Comparison of ENCODE assay signal across 8 mouse cellular contexts in the genomic region with DNA sequence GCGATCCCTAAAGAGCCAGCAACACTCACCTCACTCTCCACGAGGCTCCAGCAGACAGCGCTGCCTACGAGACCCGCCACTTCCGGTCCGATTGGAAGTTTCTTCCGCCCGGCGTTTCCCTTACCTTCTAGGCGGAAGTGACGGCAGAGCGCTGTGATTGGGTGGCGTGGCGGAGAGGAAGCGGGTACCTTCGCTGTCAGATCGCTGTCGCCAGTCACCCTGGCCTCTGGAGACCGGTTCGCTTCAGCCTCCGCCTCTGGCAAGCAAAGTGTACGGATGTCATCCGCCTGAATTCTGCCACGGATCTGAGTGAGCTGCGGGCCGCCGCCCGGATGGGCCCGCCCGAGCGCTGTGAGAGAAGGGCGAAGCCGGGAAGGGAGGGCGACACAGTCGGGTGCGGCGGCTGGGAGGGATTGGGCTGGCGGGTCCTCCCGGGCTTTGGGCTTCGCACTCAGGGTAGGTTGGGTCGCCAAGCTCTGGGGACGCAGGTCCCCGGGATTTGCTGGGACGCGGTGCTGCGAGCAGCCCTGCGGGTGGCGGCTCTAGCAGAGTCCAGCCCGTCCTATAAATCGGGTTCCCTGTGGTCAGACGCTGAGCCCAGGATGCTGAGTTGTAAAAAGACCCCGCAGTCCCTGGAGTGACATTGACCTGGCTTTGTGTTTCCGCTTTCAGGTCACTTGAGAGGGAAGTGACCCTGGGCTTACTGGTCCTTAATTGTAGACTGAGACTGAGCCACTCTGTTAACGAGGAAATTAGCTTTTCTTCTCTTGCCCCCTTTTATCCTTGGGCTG. TPM values are rescaled to one million over a fixed set of nuclear protein-coding genes. Genes with fewer than 3 reads are reported as not detected.
DNase-seq lines count a peak whose midpoint lies in the region; ATAC-seq and TF ChIP-seq lines count a peak whose summit lies in the region.

A gene (plus strand): TSS at position 67 of the 791 bp plus-strand sequence.
A gene (minus strand): TSS at position 93 of the 791 bp plus-strand sequence.

- ATAC-seq in heart, embryonic 11.5 days (replicated peaks; ENCODE audit: insufficient number of reproducible peaks, low FRiP score, low TSS enrichment), result peak; percentile 97
- peak; percentile 99 for ATAC-seq in kidney, embryonic 16.5 days (ENCODE audit: low FRiP score, low TSS enrichment)

- H3K27me3 ChIP-seq in C2C12 (ENCODE audit: control insufficient read depth, insufficient read depth, insufficient read length), result no peaks in the 10 kb centered on the region
- H3K27me3 ChIP-seq in erythroblast, embryonic 14.5 days (ENCODE audit: control insufficient read depth), result no peaks in the 10 kb centered on the region
- H3K27me3 ChIP-seq in heart, embryonic 11.5 days (ENCODE audit: control insufficient read depth, insufficient read depth, low read length), result no peaks in the 10 kb centered on the region
- H3K27me3 ChIP-seq in kidney, embryonic 16.5 days (ENCODE audit: insufficient read depth, low read length), result no peaks in the 10 kb centered on the region
- no peaks in the 10 kb centered on the region for H3K27me3 ChIP-seq in liver, adult 2 months (ENCODE audit: control insufficient read depth, insufficient read depth, low read length)
- H3K27me3 ChIP-seq in myocyte (ENCODE audit: control insufficient read depth, insufficient read depth, insufficient read length), result no peaks in the 10 kb centered on the region
- H3K27me3 ChIP-seq in splenic B cell, adult 2 months (ENCODE audit: control insufficient read depth, insufficient read depth, low read length, poor library complexity, severe bottlenecking), result no peaks in the 10 kb centered on the region

- H3K9ac ChIP-seq in heart, embryonic 11.5 days (ENCODE audit: low read depth, low read length), result peak within 1 kb of the TSS; percentile 87
- H3K9ac ChIP-seq in kidney, embryonic 16.5 days (replicated peaks; ENCODE audit: low read length), result peak within 1 kb of the TSS; percentile 86
- peak within 1 kb of the TSS; percentile 86 for H3K9ac ChIP-seq in liver, adult 2 months (ENCODE audit: low read depth, low read length)

- H3K79me3 ChIP-seq in C2C12 (ENCODE audit: low read depth), result peaks cover 21% of the 10 kb centered on the region

- TF ChIP-seq POLR2A in brain, embryonic 14.5 days (IDR thresholded peaks at IDR 0.05; ENCODE audit: borderline replicate concordance, extremely low read depth, insufficient read depth, insufficient read length, poor library complexity, severe bottlenecking), result peak; percentile 62; the same call in 1 of the 2 replicates
- peak; percentile 98 for TF ChIP-seq POLR2A in liver, adult 2 months (IDR thresholded peaks at IDR 0.05; ENCODE audit: extremely low read depth, insufficient read depth, low read length)
- TF ChIP-seq POLR2A in myocyte (IDR thresholded peaks at IDR 0.05; ENCODE audit: insufficient read length, low read depth), result peak; percentile 92

- H3K27ac ChIP-seq in heart, embryonic 11.5 days (ENCODE audit: low read depth, low read length), result peak within 1 kb of the TSS; percentile 87
- peak within 1 kb of the TSS; percentile 88 for H3K27ac ChIP-seq in kidney, embryonic 16.5 days (ENCODE audit: low read length)
- H3K27ac ChIP-seq in liver, adult 2 months (replicated peaks; ENCODE audit: insufficient read depth, low read depth, low read length), result peak within 1 kb of the TSS; percentile 71

- DNase-seq in brain, embryonic 14.5 days (ENCODE audit: low read depth), result peak; percentile 99
- DNase-seq in liver, adult 2 months (ENCODE audit: extremely low read depth, low read depth, low spot score), result peak; percentile 91
- peak; percentile 96 for DNase-seq in splenic B cell, adult 2 months (ENCODE audit: low read depth, low spot score)

- peak within 1 kb of the TSS; percentile 100 for H3ac ChIP-seq in C2C12 (ENCODE audit: control insufficient read depth, insufficient read length, low read depth)
- H3ac ChIP-seq in myocyte (ENCODE audit: control insufficient read depth, insufficient read length), result peak within 1 kb of the TSS; percentile 24

- no peak for TF ChIP-seq CTCF in C2C12 (IDR thresholded peaks at IDR 0.05; ENCODE audit: control insufficient read depth, insufficient read depth, insufficient read length)
- no peak for TF ChIP-seq CTCF in brain, embryonic 14.5 days (IDR thresholded peaks at IDR 0.05; ENCODE audit: borderline replicate concordance, extremely low read depth, insufficient read depth, insufficient read length)
- TF ChIP-seq CTCF in liver, adult 2 months (IDR thresholded peaks at IDR 0.05; ENCODE audit: low read depth, low read length), result no peak

- WGBS in heart, embryonic 11.5 days (ENCODE audit: insufficient replicate concordance), result under 1% methylated on average over 54 of the region's 55 CpGs
- WGBS in kidney, embryonic 16.5 days, result 0% methylated on average over 55 of the region's 55 CpGs
- under 1% methylated on average over 55 of the region's 55 CpGs for WGBS in liver, adult 2 months

- peak within 1 kb of the TSS; percentile 65 for H3K4me3 ChIP-seq in C2C12 (ENCODE audit: insufficient read depth, poor library complexity, severe bottlenecking)
- peak within 1 kb of the TSS; percentile 72 for H3K4me3 ChIP-seq in erythroblast, embryonic 14.5 days (replicated peaks)
- peak within 1 kb of the TSS; percentile 66 for H3K4me3 ChIP-seq in heart, embryonic 11.5 days (ENCODE audit: low read depth, low read length)
- peak within 1 kb of the TSS; percentile 93 for H3K4me3 ChIP-seq in kidney, embryonic 16.5 days (ENCODE audit: low read length)
- H3K4me3 ChIP-seq in liver, adult 2 months (ENCODE audit: insufficient read depth, low read depth, low read length), result peak within 1 kb of the TSS; percentile 82
- peak within 1 kb of the TSS; percentile 79 for H3K4me3 ChIP-seq in myocyte

- H3K36me3 ChIP-seq in C2C12 (ENCODE audit: control insufficient read depth, insufficient read depth), result peaks cover 32% of the 10 kb centered on the region
- H3K36me3 ChIP-seq in erythroblast, embryonic 14.5 days (ENCODE audit: control insufficient read depth), result peaks cover 42% of the 10 kb centered on the region
- H3K36me3 ChIP-seq in heart, embryonic 11.5 days (ENCODE audit: control insufficient read depth, insufficient read depth, low read length), result peaks cover 9% of the 10 kb centered on the region
- peaks cover 9% of the 10 kb centered on the region for H3K36me3 ChIP-seq in kidney, embryonic 16.5 days (ENCODE audit: insufficient read depth, low read length)
- H3K36me3 ChIP-seq in liver, adult 2 months (ENCODE audit: control insufficient read depth, insufficient read depth, low read length), result peaks cover 21% of the 10 kb centered on the region
- no peaks in the 10 kb centered on the region for H3K36me3 ChIP-seq in myocyte (ENCODE audit: control insufficient read depth, insufficient read depth)
- H3K36me3 ChIP-seq in splenic B cell, adult 2 months (ENCODE audit: control insufficient read depth, insufficient read depth, low read length, poor library complexity, severe bottlenecking), result peaks cover 3% of the 10 kb centered on the region

- H3K79me2 ChIP-seq in C2C12 (ENCODE audit: control insufficient read depth, insufficient read depth), result peaks cover 36% of the 10 kb centered on the region
- peaks cover 23% of the 10 kb centered on the region for H3K79me2 ChIP-seq in liver, adult 2 months (ENCODE audit: control insufficient read depth, insufficient read depth, low read length)
- H3K79me2 ChIP-seq in myocyte (ENCODE audit: control insufficient read depth, insufficient read depth), result peaks cover 26% of the 10 kb centered on the region

- H3K4me1 ChIP-seq in erythroblast, embryonic 14.5 days (ENCODE audit: control insufficient read depth), result peaks cover 28% of the 10 kb centered on the region
- H3K4me1 ChIP-seq in heart, embryonic 11.5 days (ENCODE audit: control insufficient read depth, insufficient read depth, low read length), result peaks cover 10% of the 10 kb centered on the region
- H3K4me1 ChIP-seq in kidney, embryonic 16.5 days (ENCODE audit: insufficient read depth, low read length), result peaks cover 9% of the 10 kb centered on the region
- H3K4me1 ChIP-seq in liver, adult 2 months (ENCODE audit: control insufficient read depth, insufficient read depth, low read length), result peaks cover 26% of the 10 kb centered on the region

- H3K9me3 ChIP-seq in erythroblast, embryonic 14.5 days (ENCODE audit: control insufficient read depth, low read length), result no peaks in the 10 kb centered on the region
- H3K9me3 ChIP-seq in heart, embryonic 11.5 days (replicated peaks; ENCODE audit: control insufficient read depth, low read length), result no peaks in the 10 kb centered on the region
- H3K9me3 ChIP-seq in kidney, embryonic 16.5 days (ENCODE audit: low read length), result no peaks in the 10 kb centered on the region

- H3K4me2 ChIP-seq in heart, embryonic 11.5 days, result peak within 1 kb of the TSS; percentile 92
- H3K4me2 ChIP-seq in kidney, embryonic 16.5 days (replicated peaks; ENCODE audit: low read depth, low read length), result peak within 1 kb of the TSS; percentile 86
- H3K4me2 ChIP-seq in myocyte (ENCODE audit: low read depth), result peak within 1 kb of the TSS; percentile 90

TF ChIP-seq in C2C12, 6 proteins besides CTCF, POLR2A, EP300 and RAD21:
- TF ChIP-seq MAX (IDR thresholded peaks at IDR 0.05) (peak; percentile 82), USF1 (IDR thresholded peaks at IDR 0.05; ENCODE audit: low read depth) (no peak)

TF ChIP-seq in myocyte, 11 proteins besides CTCF, POLR2A, EP300 and RAD21:
- TF ChIP-seq MYOD1 (IDR thresholded peaks at IDR 0.05; ENCODE audit: control insufficient read depth in 1 of 3, insufficient read length in 2 of 3, low read depth in 2 of 3) (no peak), REST (IDR thresholded peaks at IDR 0.05; ENCODE audit: insufficient read depth, insufficient read length) (no peak), POLR2AphosphoS2 (IDR thresholded peaks at IDR 0.05; ENCODE audit: insufficient read length, low read depth) (peak; percentile 93)
TF ChIP-seq in myocyte: peak in this region for 1.

RNA-seq across cellular contexts. Expression of the first gene that starts in this region (rescaled TPM):
- polyA plus RNA-seq in C2C12 (2012; fragmentation: generic; extraction: Trizol) (8.2 TPM), myocyte (2012; fragmentation: generic; extraction: Trizol) (8.8 TPM)
- 27.7 and 28.4 TPM in 2 replicates for polyA plus RNA-seq in brain, embryonic 14.5 days (2012; rRNA removed)
- 0.11 TPM in 2 replicates for polyA plus RNA-seq in erythroblast, embryonic 14.5 days (2012)
- 27.2 and 27.6 TPM in 2 replicates for polyA plus RNA-seq in heart, embryonic 11.5 days (2014; fragmentation: Nextera tagmentation; extraction: Ambion mirVana)
- 26.1 and 31.2 TPM in 2 replicates for polyA plus RNA-seq in kidney, embryonic 16.5 days (2015; fragmentation: Nextera tagmentation; extraction: Ambion mirVana)
- 24.2 and 33.0 TPM in 2 replicates for total RNA-seq in liver, adult 2 months (2014; rRNA removed)
- 21.1 and 21.9 TPM in 2 replicates for polyA plus RNA-seq in liver, adult 2 months (2012; rRNA removed)

RNA-seq across cellular contexts. Expression of the second gene that starts in this region (rescaled TPM):
- 21.8 TPM for polyA plus RNA-seq in C2C12 (2012; fragmentation: generic; extraction: Trizol)
- 33.4 and 35.3 TPM in 2 replicates for polyA plus RNA-seq in brain, embryonic 14.5 days (2012; rRNA removed)
- 0.05 and 0.17 TPM in 2 replicates for polyA plus RNA-seq in erythroblast, embryonic 14.5 days (2012)
- polyA plus RNA-seq in heart, embryonic 11.5 days (2014; fragmentation: Nextera tagmentation; extraction: Ambion mirVana), result 27.4 and 34.5 TPM in 2 replicates
- polyA plus RNA-seq in kidney, embryonic 16.5 days (2015; fragmentation: Nextera tagmentation; extraction: Ambion mirVana), result 53.7 and 55.2 TPM in 2 replicates
- total RNA-seq in liver, adult 2 months (2014; rRNA removed), result 10.4 and 12.4 TPM in 2 replicates
- polyA plus RNA-seq in liver, adult 2 months (2012; rRNA removed), result 5.6 and 7.3 TPM in 2 replicates
- polyA plus RNA-seq in myocyte (2012; fragmentation: generic; extraction: Trizol), result 17.7 TPM

Comparison
In these comparisons a context has a peak if more than half of its experiments do, and no peak if none do; other contexts are left out.
1. Peak in every context shown above with its lines: DNase-seq, ATAC-seq, H3K4me3 ChIP-seq and H3K27ac ChIP-seq.